ENCODE assay signal across 12 mouse cellular contexts in genomic region chr15:98005181-98005580, GRCm38 (mm10). TPM values are rescaled to one million over a fixed set of nuclear protein-coding genes. Genes with fewer than 3 reads are reported as not detected.
A peak's percentile ranks its signal among the peaks of the same experiment; 100 is the strongest.
DNase-seq lines count a peak whose midpoint lies in the region; ATAC-seq and TF ChIP-seq lines count a peak whose summit lies in the region.
"Had no signal": no experiment of that assay in that cellular context is flagged by ENCODE, and none has a peak within 500 bp of the region (broad histone marks: within the 10 kb centered on the region; RNA-seq: fewer than 3 reads in every experiment).

No protein-coding gene starts in this region.

- peaks cover 40% of the 10 kb centered on the region for H3K4me1 ChIP-seq in intestine, embryonic 14.5 days (replicated peaks; ENCODE audit: control insufficient read depth, insufficient read depth, low read length)
- H3K4me1 ChIP-seq in intestine, postnatal 0 days (replicated peaks; ENCODE audit: control insufficient read depth, insufficient read depth, low read length): peaks cover 11% of the 10 kb centered on the region; the same call in 1 of the 2 replicates
- H3K4me1 ChIP-seq in embryonic facial prominence, embryonic 11.5 days (ENCODE audit: control insufficient read depth, insufficient read depth, low read length): peaks cover 4% of the 10 kb centered on the region
- peaks cover 10% of the 10 kb centered on the region for H3K4me1 ChIP-seq in hindbrain, embryonic 11.5 days (replicated peaks; ENCODE audit: control insufficient read depth, insufficient read depth, low read length)
- H3K4me1 ChIP-seq in midbrain, embryonic 12.5 days: peaks cover 51% of the 10 kb centered on the region

- H3K4me2 ChIP-seq in intestine, embryonic 14.5 days (ENCODE audit: low read length): peak overlapping the region; percentile 59
- H3K4me2 ChIP-seq in intestine, postnatal 0 days (replicated peaks; ENCODE audit: low read depth): no peak overlapping the region
- H3K4me2 ChIP-seq in embryonic facial prominence, embryonic 11.5 days (ENCODE audit: low read depth, low read length): peak overlapping the region; percentile 75
- H3K4me2 ChIP-seq in hindbrain, embryonic 11.5 days (replicated peaks; ENCODE audit: low read depth, low read length): peak overlapping the region; percentile 53
- H3K4me2 ChIP-seq in midbrain, embryonic 12.5 days (replicated peaks): peak overlapping the region; percentile 83

- ATAC-seq in intestine, embryonic 14.5 days (replicated peaks; ENCODE audit: low FRiP score, low TSS enrichment, low read depth): no peak
- no peak for ATAC-seq in intestine, postnatal 0 days
- ATAC-seq in embryonic facial prominence, embryonic 11.5 days (replicated peaks; ENCODE audit: insufficient number of reproducible peaks, low FRiP score, low TSS enrichment, low read depth): no peak
- ATAC-seq in hindbrain, embryonic 11.5 days (ENCODE audit: low FRiP score): no peak
- no peak for ATAC-seq in midbrain, embryonic 12.5 days (ENCODE audit: low FRiP score, low read depth)

- no peaks in the 10 kb centered on the region for H3K36me3 ChIP-seq in intestine, embryonic 14.5 days (ENCODE audit: control insufficient read depth, insufficient read depth, low read length)
- no peaks in the 10 kb centered on the region for H3K36me3 ChIP-seq in intestine, postnatal 0 days (ENCODE audit: control insufficient read depth, insufficient read depth)
- no peaks in the 10 kb centered on the region for H3K36me3 ChIP-seq in embryonic facial prominence, embryonic 11.5 days (replicated peaks; ENCODE audit: control insufficient read depth, insufficient read depth, low read depth, low read length)
- no peaks in the 10 kb centered on the region for H3K36me3 ChIP-seq in hindbrain, embryonic 11.5 days (ENCODE audit: control insufficient read depth, insufficient read depth, low read length)
- no peaks in the 10 kb centered on the region for H3K36me3 ChIP-seq in midbrain, embryonic 12.5 days
- H3K36me3 ChIP-seq: liver, embryonic 13.5 days had no signal

- no peak overlapping the region for H3K27ac ChIP-seq in intestine, embryonic 14.5 days (ENCODE audit: low read depth)
- no peak overlapping the region for H3K27ac ChIP-seq in intestine, postnatal 0 days (ENCODE audit: low read depth, low read length)
- peak overlapping the region; percentile 44; the same call in 1 of the 2 replicates for H3K27ac ChIP-seq in embryonic facial prominence, embryonic 11.5 days (replicated peaks; ENCODE audit: low read depth, low read length)
- H3K27ac ChIP-seq in hindbrain, embryonic 11.5 days (ENCODE audit: low read depth, low read length): no peak overlapping the region
- H3K27ac ChIP-seq in midbrain, embryonic 12.5 days (replicated peaks): no peak overlapping the region
- H3K27ac ChIP-seq: liver, embryonic 13.5 days had no signal

- H3K9ac ChIP-seq in intestine, embryonic 14.5 days (ENCODE audit: low read length): no peak overlapping the region
- no peak overlapping the region for H3K9ac ChIP-seq in intestine, postnatal 0 days (ENCODE audit: low read depth, low read length)
- H3K9ac ChIP-seq in embryonic facial prominence, embryonic 11.5 days (replicated peaks; ENCODE audit: low read length): peak overlapping the region; percentile 74
- no peak overlapping the region; the same call in 1 of the 2 replicates for H3K9ac ChIP-seq in hindbrain, embryonic 11.5 days (ENCODE audit: low read depth, low read length)
- H3K9ac ChIP-seq in midbrain, embryonic 12.5 days (replicated peaks): peak overlapping the region; percentile 80; the same call in 1 of the 2 replicates
- H3K9ac ChIP-seq: liver, embryonic 13.5 days had no signal

- no peak for DNase-seq in intestine, embryonic 14.5 days (ENCODE audit: low spot score)
- DNase-seq in embryonic facial prominence, embryonic 11.5 days (ENCODE audit: low spot score): no peak
- DNase-seq in hindbrain, embryonic 11.5 days (ENCODE audit: low spot score): peak; percentile 35
- no peak for DNase-seq in layer of hippocampus, postnatal 10 days (ENCODE audit: low spot score in 2 of 2)
- DNase-seq in gastrocnemius, postnatal 25 days: no peak
- DNase-seq in left cerebral cortex, adult 18-20 months (ENCODE audit: low spot score in 2 of 2): no peak
- DNase-seq: cerebellum, adult 18-20 months; kidney, adult 18-20 months; liver, embryonic 13.5 days; thymus, postnatal 36 days had no signal

- no peak for TF ChIP-seq CTCF in intestine, postnatal 0 days (IDR thresholded peaks at IDR 0.05; ENCODE audit: low read depth)

- H3K27me3 ChIP-seq in intestine, embryonic 14.5 days (replicated peaks; ENCODE audit: control insufficient read depth, insufficient read depth, low read length): peaks cover 70% of the 10 kb centered on the region
- H3K27me3 ChIP-seq in intestine, postnatal 0 days (replicated peaks; ENCODE audit: control insufficient read depth, insufficient read depth, low read length): peaks cover 74% of the 10 kb centered on the region
- no peaks in the 10 kb centered on the region; the same call in 1 of the 2 replicates for H3K27me3 ChIP-seq in embryonic facial prominence, embryonic 11.5 days (ENCODE audit: control insufficient read depth, insufficient read depth, low read length)
- H3K27me3 ChIP-seq in hindbrain, embryonic 11.5 days (ENCODE audit: control insufficient read depth, insufficient read depth, low read length): peaks cover 2% of the 10 kb centered on the region; the same call in 1 of the 2 replicates
- peaks cover 44% of the 10 kb centered on the region for H3K27me3 ChIP-seq in midbrain, embryonic 12.5 days

- 13% methylated on average over 10 of the region's 11 CpGs for WGBS in intestine, embryonic 14.5 days
- WGBS in intestine, postnatal 0 days: 12% methylated on average over 11 of the region's 11 CpGs
- 4% methylated on average over 11 of the region's 11 CpGs for WGBS in embryonic facial prominence, embryonic 11.5 days
- 7% methylated on average over 11 of the region's 11 CpGs for WGBS in hindbrain, embryonic 11.5 days
- WGBS in midbrain, embryonic 12.5 days: 14% methylated on average over 10 of the region's 11 CpGs

- H3K4me3 ChIP-seq in intestine, embryonic 14.5 days (ENCODE audit: low read depth, low read length): 0 out of 2 replicates have a peak overlapping the region, but pooled peaks have one; percentile 32
- H3K4me3 ChIP-seq in intestine, postnatal 0 days (ENCODE audit: low read depth, low read length): no peak overlapping the region
- H3K4me3 ChIP-seq in embryonic facial prominence, embryonic 11.5 days (ENCODE audit: low read depth, low read length): peak overlapping the region; percentile 54
- H3K4me3 ChIP-seq in hindbrain, embryonic 11.5 days (ENCODE audit: low read depth, low read length): peak overlapping the region; percentile 42
- peak overlapping the region; percentile 60 for H3K4me3 ChIP-seq in midbrain, embryonic 12.5 days

- no peaks in the 10 kb centered on the region for H3K9me3 ChIP-seq in intestine, embryonic 14.5 days (ENCODE audit: control insufficient read depth, low read length)
- no peaks in the 10 kb centered on the region for H3K9me3 ChIP-seq in intestine, postnatal 0 days (ENCODE audit: control insufficient read depth)
- no peaks in the 10 kb centered on the region for H3K9me3 ChIP-seq in embryonic facial prominence, embryonic 11.5 days (replicated peaks; ENCODE audit: control insufficient read depth, low read length)
- no peaks in the 10 kb centered on the region for H3K9me3 ChIP-seq in hindbrain, embryonic 11.5 days (ENCODE audit: control insufficient read depth, low read length)
- no peaks in the 10 kb centered on the region for H3K9me3 ChIP-seq in midbrain, embryonic 12.5 days
- H3K9me3 ChIP-seq: liver, embryonic 13.5 days had no signal

RNA-seq across cellular contexts. Expression of gene Col2a1, which starts 0.7 kb away (rescaled TPM):
- 2.3 and 4.5 TPM in 2 replicates for polyA plus RNA-seq in intestine, embryonic 14.5 days (2014; fragmentation: Nextera tagmentation; extraction: Ambion mirVana)
- 0.09 TPM in 1 of 2 replicates, not detected in the other for polyA plus RNA-seq in intestine, postnatal 0 days (2015; fragmentation: Nextera tagmentation; extraction: Ambion mirVana)
- polyA plus RNA-seq in embryonic facial prominence, embryonic 11.5 days (2014; fragmentation: Nextera tagmentation; extraction: Ambion mirVana): 161 and 177 TPM in 2 replicates
- 128 and 132 TPM in 2 replicates for polyA plus RNA-seq in hindbrain, embryonic 11.5 days (2014; fragmentation: Nextera tagmentation; extraction: Ambion mirVana)
- polyA plus RNA-seq in midbrain, embryonic 12.5 days (2016; fragmentation: Nextera tagmentation; extraction: Ambion mirVana): 137 and 194 TPM in 2 replicates
- total RNA-seq in layer of hippocampus, postnatal 10 days (2021): 1 to 10 TPM; 1.0 to 2.6 TPM
- total RNA-seq in gastrocnemius, postnatal 25 days (2021): 1 to 10 TPM; 1.9 to 6.3 TPM
- under 1 TPM; 0.86 to 0.91 TPM for total RNA-seq in left cerebral cortex, adult 18-20 months (2021)

RNA-seq across cellular contexts. Expression of gene Tmem106c, which starts 41.2 kb away (rescaled TPM):
- 39.0 and 43.4 TPM in 2 replicates for polyA plus RNA-seq in intestine, embryonic 14.5 days (2014; fragmentation: Nextera tagmentation; extraction: Ambion mirVana)
- polyA plus RNA-seq in intestine, postnatal 0 days (2015; fragmentation: Nextera tagmentation; extraction: Ambion mirVana): 33.3 and 36.7 TPM in 2 replicates
- 39.1 and 40.6 TPM in 2 replicates for polyA plus RNA-seq in embryonic facial prominence, embryonic 11.5 days (2014; fragmentation: Nextera tagmentation; extraction: Ambion mirVana)
- polyA plus RNA-seq in hindbrain, embryonic 11.5 days (2014; fragmentation: Nextera tagmentation; extraction: Ambion mirVana): 52.0 and 59.9 TPM in 2 replicates
- 52.8 and 58.2 TPM in 2 replicates for polyA plus RNA-seq in midbrain, embryonic 12.5 days (2016; fragmentation: Nextera tagmentation; extraction: Ambion mirVana)
- total RNA-seq in layer of hippocampus, postnatal 10 days (2021): 10 to 100 TPM; 20.1 to 22.2 TPM
- 1 to 10 TPM; 4.8 to 7.1 TPM for total RNA-seq in gastrocnemius, postnatal 25 days (2021)
- total RNA-seq in left cerebral cortex, adult 18-20 months (2021): 10 to 100 TPM; 33.2 to 34.9 TPM

Comparison
In these comparisons a context has a peak if more than half of its experiments do, and no peak if none do; other contexts are left out.
1. H3K9ac ChIP-seq: peak in embryonic facial prominence, embryonic 11.5 days (single experiment) and midbrain, embryonic 12.5 days (single experiment); none in intestine, embryonic 14.5 days (single experiment), intestine, postnatal 0 days (single experiment) and hindbrain, embryonic 11.5 days (single experiment).
2. RNA of gene Col2a1, which starts 0.7 kb away (polyA plus RNA-seq): 137 to 194 TPM in midbrain, embryonic 12.5 days, 161 to 177 TPM in embryonic facial prominence, embryonic 11.5 days and 128 to 132 TPM in hindbrain, embryonic 11.5 days; 2.3 to 4.5 TPM in intestine, embryonic 14.5 days and 0.09 TPM in intestine, postnatal 0 days; every median in the first group is over 10 times any median in the second.